Mouse (Mus musculus) forebrain, embryonic 11.5 days (tissue): ENCODE results near the gene Tmem39b. TPM values are rescaled to one million over a fixed set of nuclear protein-coding genes. Genes with fewer than 3 reads are reported as not detected.
"Not testable (repeated sequence)": the region's sequence is repeated elsewhere in the genome, so short reads cannot be mapped to it uniquely, and the experiment has no call there.

ENCODE experiments used
- ATAC-seq: fragments of 200-750 bp; cut with Nextera tagmentation; replicated peaks from 2 replicates; pipeline ENCODE4 v1.8.0; 2017; ENCODE audit warnings: moderate TSS enrichment; ENCODE audit not compliant: low FRiP score
- DNase-seq: peaks from one replicate; pipeline ENCODE4 v3.0.0-alpha.2; 2017; ENCODE audit warnings: low spot score
- H3K27ac ChIP-seq: fragments of 300-500 bp; sonication (generic); 2 replicates; pipeline ENCODE4 v1.5.1; 2014; ENCODE audit warnings: low read depth, low read length
- H3K27me3 ChIP-seq: fragments of 300-500 bp; sonication (generic); 2 replicates; pipeline ENCODE4 v1.6.1; 2014; ENCODE audit warnings: mild to moderate bottlenecking, low read length, mixed read lengths; ENCODE audit not compliant: control insufficient read depth, insufficient read depth
- H3K36me3 ChIP-seq: fragments of 300-500 bp; sonication (generic); 2 replicates; pipeline ENCODE4 v1.6.1; 2014; ENCODE audit warnings: mild to moderate bottlenecking, low read length, moderate library complexity, mixed read lengths; ENCODE audit not compliant: control insufficient read depth, insufficient read depth
- H3K4me1 ChIP-seq: fragments of 300-500 bp; sonication (generic); replicated peaks from 2 replicates; pipeline ENCODE4 v1.6.1; 2014; ENCODE audit warnings: low read length, mixed read lengths; ENCODE audit not compliant: control insufficient read depth, insufficient read depth
- H3K4me2 ChIP-seq: fragments of 300-500 bp; sonication (generic); 2 replicates; pipeline ENCODE4 v1.6.1; 2014; ENCODE audit warnings: low read depth, mild to moderate bottlenecking, low read length, moderate library complexity, mixed read lengths; ENCODE audit not compliant: severe bottlenecking
- H3K4me3 ChIP-seq: fragments of 300-500 bp; sonication (generic); 2 replicates; pipeline ENCODE4 v1.5.1; 2014; ENCODE audit warnings: low read depth, low read length
- H3K9ac ChIP-seq: fragments of 300-500 bp; sonication (generic); 2 replicates; pipeline ENCODE4 v1.6.1; 2014; ENCODE audit warnings: low read length
- H3K9me3 ChIP-seq: fragments of 300-500 bp; sonication (generic); 2 replicates; pipeline ENCODE4 v1.6.1; 2016; ENCODE audit warnings: low read length, mixed read lengths; ENCODE audit not compliant: control insufficient read depth
- WGBS: fragments of 180-500 bp; shearing (Covaris S2); extraction: QIAGEN DNeasy Blood & Tissue Kit; methylation state at CpG from one replicate; pipeline ENCODE4 v1.1.7; 2014; 5-methylcytosine and 5-hydroxymethylcytosine counted together
- polyA plus RNA-seq: library from polyadenylated mRNA; unstranded; fragments of >200 nt; fragmentation: Nextera tagmentation; extraction: Ambion mirVana; gene quantifications from 2 replicates; pipeline ENCODE4 v1.2.1, GENCODE M21; 2014

Gene Tmem39b
- polyA plus RNA-seq, 1 experiment from 2014 or later = 50.0 TPM

DNA sequence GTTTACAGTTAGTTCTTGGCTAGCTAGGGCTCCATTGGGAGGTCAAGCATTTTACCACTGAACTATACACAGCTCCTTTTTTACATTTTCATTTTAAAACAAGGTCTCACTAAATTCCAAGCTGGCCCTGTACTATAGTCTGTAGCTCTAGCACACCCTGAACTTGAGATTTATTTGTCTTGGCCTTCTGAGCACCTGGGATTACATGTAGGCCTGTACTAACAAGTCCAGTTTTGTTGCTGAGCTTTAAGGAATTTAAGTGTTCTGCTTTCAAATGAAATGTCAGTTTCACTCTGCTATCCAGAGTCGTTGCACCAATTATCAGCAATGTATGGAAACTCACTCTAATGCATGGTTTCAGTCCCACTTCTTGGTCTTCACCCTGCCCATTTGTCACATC lies 39.5 kb upstream of the Tmem39b start:
- 98% methylated on average over 1 of the region's 1 CpGs for WGBS
- no peak overlapping the region for H3K27ac ChIP-seq
- H3K9ac ChIP-seq = no peak overlapping the region
- peaks cover 3% of the 10 kb centered on the region; the same call in 1 of the 2 replicates for H3K4me1 ChIP-seq
- no peaks in the 10 kb centered on the region; the same call in 1 of the 2 replicates for H3K36me3 ChIP-seq
- H3K27me3 ChIP-seq = no peaks in the 10 kb centered on the region
- DNase-seq = no peak
- no peaks in the 10 kb centered on the region for H3K9me3 ChIP-seq
- no peak overlapping the region for H3K4me2 ChIP-seq
- H3K4me3 ChIP-seq = no peak overlapping the region
- ATAC-seq = no peak

DNA sequence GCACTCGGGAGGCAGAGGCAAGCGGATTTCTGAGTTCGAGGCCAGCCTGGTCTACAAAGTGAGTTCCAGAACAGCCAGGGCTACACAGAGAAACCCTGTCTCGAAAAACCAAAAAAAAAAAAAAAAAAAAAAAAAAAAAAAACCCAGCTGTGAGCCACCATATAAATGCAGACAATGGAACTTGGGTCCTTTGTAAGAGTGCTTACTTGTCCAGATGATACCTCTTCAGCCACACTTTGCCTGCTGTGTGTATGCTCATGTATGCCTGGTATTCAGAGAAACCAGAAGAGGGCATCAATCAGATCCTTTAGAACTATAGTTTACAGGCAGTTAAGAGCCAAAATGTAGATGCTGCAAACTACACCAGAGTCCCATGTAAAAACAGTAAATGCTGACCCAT lies 38.8 kb upstream of the Tmem39b start:
- H3K4me3 ChIP-seq, H3K36me3 ChIP-seq, H3K9me3 ChIP-seq, ATAC-seq, H3K9ac ChIP-seq, DNase-seq, H3K27ac ChIP-seq, H3K4me1 ChIP-seq, H3K27me3 ChIP-seq, H3K4me2 ChIP-seq: not testable (repeated sequence)
- WGBS = 92% methylated on average over 4 of the region's 4 CpGs

DNA sequence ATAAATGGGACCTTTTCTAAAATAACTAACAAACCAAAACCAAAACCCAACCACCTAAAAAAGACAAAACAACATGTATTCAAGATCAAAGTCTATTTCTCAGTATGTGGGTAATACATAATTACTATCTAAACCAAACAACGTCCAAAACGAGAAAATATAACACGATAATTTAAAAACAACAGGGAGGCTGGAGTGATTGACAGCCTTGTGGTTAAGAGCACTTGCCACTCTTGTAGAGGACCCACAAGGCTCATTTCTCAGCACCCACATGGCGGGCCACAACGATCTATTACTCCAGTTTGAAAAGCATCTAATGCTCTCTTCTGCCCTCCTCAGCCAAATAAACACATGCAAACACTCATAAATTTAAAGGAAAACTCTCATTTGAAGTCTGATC lies 34.8 kb upstream of the Tmem39b start:
- Histone ChIP-seq H3K4me1 (no peaks in the 10 kb centered on the region), H3K9ac (no peak overlapping the region), H3K27ac (no peak overlapping the region), H3K36me3 (peaks cover 15% of the 10 kb centered on the region), H3K9me3 (no peaks in the 10 kb centered on the region), H3K27me3 (no peaks in the 10 kb centered on the region), H3K4me2 (no peak overlapping the region), H3K4me3 (no peak overlapping the region)
- ATAC-seq (no peak), DNase-seq (no peak)
- WGBS = 90% methylated on average over 5 of the region's 5 CpGs

DNA sequence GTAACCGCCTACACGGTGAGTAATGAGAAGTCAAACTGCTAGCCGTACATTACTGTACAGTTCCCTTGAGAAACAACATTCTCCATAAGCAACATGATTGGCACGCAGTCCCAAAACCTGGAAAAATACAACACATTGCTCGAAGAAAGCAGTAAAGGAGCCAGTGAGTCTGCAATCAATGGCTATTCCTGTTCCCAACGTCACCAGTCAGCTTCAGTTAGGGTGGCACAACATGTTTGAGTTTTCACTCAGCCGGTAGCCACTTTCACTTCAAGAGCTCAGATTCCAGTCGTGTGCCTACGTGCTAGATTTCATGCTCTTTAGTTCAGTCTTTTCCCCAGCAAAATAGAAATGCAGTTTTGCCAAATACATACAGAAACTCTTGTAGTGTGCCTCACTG lies 19.7 kb upstream of the Tmem39b start:
- 92% methylated on average over 9 of the region's 9 CpGs for WGBS
- DNase-seq (no peak), ATAC-seq (no peak)
- Histone ChIP-seq H3K27me3 (no peaks in the 10 kb centered on the region), H3K9ac (no peak overlapping the region), H3K27ac (no peak overlapping the region), H3K4me1 (no peaks in the 10 kb centered on the region), H3K4me3 (no peak overlapping the region), H3K9me3 (no peaks in the 10 kb centered on the region), H3K36me3 (peaks cover 28% of the 10 kb centered on the region), H3K4me2 (no peak overlapping the region)

DNA sequence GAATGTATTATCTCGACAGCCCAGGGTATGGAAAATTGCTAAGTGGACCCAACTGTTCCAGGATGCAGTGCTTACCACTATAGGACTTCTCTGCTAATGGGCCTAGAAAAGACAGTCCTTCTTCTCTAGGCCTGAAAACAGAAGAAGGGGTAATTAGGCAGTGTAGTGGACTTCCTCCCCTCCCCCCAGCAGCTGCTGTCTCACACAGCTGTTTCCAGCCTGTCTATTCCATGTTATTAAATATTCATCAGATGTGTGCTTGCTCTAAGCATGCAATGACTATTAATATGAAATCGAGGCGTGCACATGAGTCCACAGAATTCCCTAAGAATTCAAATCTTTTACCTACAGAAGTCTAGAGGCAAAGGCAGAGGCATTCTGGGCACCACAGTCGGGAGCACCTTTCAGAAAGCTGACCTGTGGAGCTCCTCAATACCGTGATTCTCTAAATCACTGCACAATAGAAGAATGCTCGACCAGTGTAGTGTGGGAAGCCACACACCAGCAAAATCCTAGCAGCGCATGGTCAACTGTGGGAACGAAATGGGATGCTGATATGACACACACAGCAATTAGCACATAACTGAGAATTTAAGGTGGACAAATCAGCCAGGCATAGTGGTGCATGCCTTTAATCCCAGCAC lies 13.0 kb upstream of the Tmem39b start:
- Histone ChIP-seq H3K4me2 (no peak overlapping the region), H3K9me3 (no peaks in the 10 kb centered on the region), H3K27me3 (no peaks in the 10 kb centered on the region), H3K9ac (no peak overlapping the region), H3K36me3 (peaks cover 19% of the 10 kb centered on the region), H3K4me3 (no peak overlapping the region), H3K27ac (peak overlapping the region; percentile 47), H3K4me1 (no peaks in the 10 kb centered on the region)
- DNase-seq (no peak), ATAC-seq (no peak)
- 79% methylated on average over 8 of the region's 8 CpGs for WGBS

DNA sequence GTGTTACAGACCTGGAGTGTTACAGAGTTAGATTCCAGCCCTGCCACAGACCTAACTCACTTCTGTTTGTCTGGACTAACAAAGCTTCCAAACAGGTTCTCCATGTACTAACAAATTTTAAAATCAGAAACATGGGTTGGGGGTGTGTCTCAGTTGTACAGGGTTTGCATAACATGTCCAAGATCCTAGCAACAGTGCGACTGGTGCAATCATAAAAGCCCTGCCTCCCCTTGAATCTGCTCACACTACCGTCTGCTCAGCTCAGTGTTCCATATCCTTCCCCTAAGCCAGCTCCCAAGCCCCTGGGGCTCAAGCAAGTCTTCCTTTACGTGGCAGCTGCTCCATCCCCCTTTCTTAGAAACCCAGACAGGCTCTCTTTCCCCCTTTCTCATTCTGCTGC lies 10.1 kb upstream of the Tmem39b start:
- Histone ChIP-seq H3K4me1 (peaks cover 6% of the 10 kb centered on the region), H3K9ac (no peak overlapping the region)

DNA sequence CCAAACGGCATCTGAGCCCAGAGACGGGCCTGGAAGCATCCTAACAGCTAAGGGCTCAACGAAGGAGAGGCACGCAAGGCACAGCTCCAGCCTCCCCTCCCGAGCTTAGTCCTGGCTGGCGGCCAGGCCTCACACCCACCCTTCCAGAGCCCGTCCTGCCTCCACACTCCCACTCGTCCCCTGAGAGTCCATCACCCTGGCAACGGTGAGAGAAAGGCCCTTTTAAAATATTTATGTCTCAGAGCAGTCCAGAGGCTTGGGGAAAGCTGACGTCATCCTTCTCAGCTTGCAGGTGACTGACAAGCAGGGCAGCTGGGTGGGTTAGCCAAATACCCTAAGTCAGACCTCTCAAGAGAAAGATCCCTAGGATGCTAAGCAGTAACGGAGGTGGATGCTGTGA lies 5.8 kb upstream of the Tmem39b start:
- ATAC-seq (peak; percentile 92), DNase-seq (peak; percentile 84)
- 35% methylated on average over 11 of the region's 11 CpGs for WGBS
- no peak overlapping the region for H3K4me3 ChIP-seq
- H3K4me1 ChIP-seq = peaks cover 7% of the 10 kb centered on the region
- peak overlapping the region; percentile 65 for H3K27ac ChIP-seq
- peak overlapping the region; percentile 24 for H3K9ac ChIP-seq
- peak overlapping the region; percentile 2; the same call in 1 of the 2 replicates for H3K4me2 ChIP-seq
- H3K36me3 ChIP-seq = peaks cover 5% of the 10 kb centered on the region; the same call in 1 of the 2 replicates
- H3K9me3 ChIP-seq = no peaks in the 10 kb centered on the region
- H3K27me3 ChIP-seq = no peaks in the 10 kb centered on the region

More for the DNA sequence above, 10.1 kb upstream of the Tmem39b start:
- ATAC-seq = no peak
- Histone ChIP-seq H3K4me2 (no peak overlapping the region), H3K27ac (0 out of 2 replicates have a peak overlapping the region, but pooled peaks have one; percentile 18), H3K27me3 (no peaks in the 10 kb centered on the region), H3K4me3 (no peak overlapping the region), H3K9me3 (no peaks in the 10 kb centered on the region), H3K36me3 (peaks cover 15% of the 10 kb centered on the region; the same call in 1 of the 2 replicates)
- no peak for DNase-seq
- WGBS = 64% methylated on average over 3 of the region's 3 CpGs

DNA sequence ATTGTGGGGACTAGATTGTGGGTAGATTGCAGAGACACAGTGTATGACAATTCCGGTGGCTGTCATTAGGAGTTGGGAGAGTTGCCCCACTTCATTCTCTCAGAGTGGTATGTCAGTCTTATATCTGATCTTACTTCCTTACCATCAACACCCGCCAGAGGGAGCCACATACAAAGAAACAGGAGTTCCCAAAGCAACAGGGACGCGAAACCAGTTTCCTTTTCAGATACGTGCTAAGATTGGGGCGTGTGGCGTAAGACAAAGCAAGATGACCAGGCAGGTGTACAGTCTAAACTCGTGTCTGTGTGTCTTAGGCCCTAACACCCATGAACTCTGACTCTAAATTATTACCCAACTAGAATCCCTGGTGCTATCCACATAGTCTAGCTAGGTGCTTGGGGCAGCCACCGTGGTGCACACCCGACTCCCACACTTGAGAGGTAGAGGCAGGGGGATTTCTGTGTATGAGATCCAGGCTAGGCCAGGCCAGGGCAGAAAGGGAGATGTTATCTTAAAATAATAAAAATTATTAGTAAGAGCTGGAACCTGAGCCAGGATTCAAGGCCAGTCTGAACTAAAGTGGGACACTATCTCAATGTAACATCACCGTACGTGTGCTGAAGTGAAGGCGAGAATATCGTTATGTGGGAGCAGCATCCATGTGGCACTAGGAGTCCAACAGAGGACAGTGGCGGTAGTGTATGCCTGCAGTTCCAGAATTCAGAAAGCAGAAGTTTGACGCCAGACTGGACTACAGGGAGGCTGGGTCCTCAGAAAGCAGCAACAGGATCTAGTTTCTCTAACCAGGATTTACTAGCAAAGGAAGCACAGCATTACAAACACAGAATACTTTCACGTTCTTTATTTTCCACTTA lies 5.1 kb upstream of the Tmem39b start:
- Histone ChIP-seq H3K36me3 (peaks cover 5% of the 10 kb centered on the region; the same call in 1 of the 2 replicates), H3K4me3 (no peak overlapping the region)
- WGBS = 60% methylated on average over 17 of the region's 17 CpGs

More for the DNA sequence above, 5.1 kb upstream of the Tmem39b start:
- no peaks in the 10 kb centered on the region for H3K9me3 ChIP-seq
- peaks cover 7% of the 10 kb centered on the region for H3K4me1 ChIP-seq
- no peak overlapping the region; the same call in 1 of the 2 replicates for H3K4me2 ChIP-seq
- DNase-seq = peak; percentile 87
- H3K9ac ChIP-seq = peak overlapping the region; percentile 24
- no peaks in the 10 kb centered on the region for H3K27me3 ChIP-seq
- H3K27ac ChIP-seq = peak overlapping the region; percentile 65
- peak; percentile 42; the same call in 1 of the 2 replicates for ATAC-seq
